Mouse (Mus musculus): ENCODE results near the gene Znrf4. TPM values are rescaled to one million over a fixed set of nuclear protein-coding genes. Genes with fewer than 3 reads are reported as not detected.

Znrf4 gene
- polyA plus RNA-seq, 1 experiment from 2014 or later: not detected

DNA sequence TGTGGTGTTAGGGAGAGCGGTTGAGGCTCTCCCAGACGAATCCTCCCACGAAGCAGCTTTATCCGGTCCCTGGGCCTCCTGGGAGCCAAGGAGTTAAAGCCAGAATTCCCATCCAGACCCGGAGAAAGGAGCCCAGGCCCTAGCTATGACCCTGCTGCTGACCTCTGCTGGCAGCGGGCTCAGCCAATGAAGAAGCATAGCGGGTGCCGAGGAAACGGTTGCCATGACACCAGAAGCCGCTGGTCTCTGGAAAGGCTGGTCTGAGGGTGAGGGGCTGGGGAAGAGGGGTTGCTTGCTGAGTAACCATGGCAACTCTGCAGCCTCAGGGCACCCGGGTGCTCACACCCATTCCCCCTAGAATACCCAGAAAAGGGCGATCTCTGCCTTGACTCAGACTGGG is 24.2 kb downstream of the Znrf4 start:
- Histone ChIP-seq H3K36me3 (ENCODE audit: control insufficient read depth, insufficient read depth, low read length) (no peaks in the 10 kb centered on the region), H3K4me2 (no peak overlapping the region)
- no peak for ATAC-seq (replicated peaks; ENCODE audit: insufficient number of reproducible peaks, low FRiP score, low TSS enrichment)

GRCm38 (mm10) chr17:56487441-56487888 is 24.8 kb downstream of the Znrf4 start:
- no peak overlapping the region for H3K9ac ChIP-seq (ENCODE audit: low read depth, low read length)
- no peaks in the 10 kb centered on the region for H3K36me3 ChIP-seq (ENCODE audit: control insufficient read depth, insufficient read depth, low read length)
- H3K9me3 ChIP-seq (replicated peaks; ENCODE audit: control insufficient read depth, low read length): peaks cover 15% of the 10 kb centered on the region

More for the DNA sequence above, 24.2 kb downstream of the Znrf4 start:
- Histone ChIP-seq H3K4me1 (ENCODE audit: control insufficient read depth, insufficient read depth, low read length) (no peaks in the 10 kb centered on the region), H3K9me3 (replicated peaks; ENCODE audit: control insufficient read depth, low read length) (peaks cover 20% of the 10 kb centered on the region), H3K27ac (ENCODE audit: low read depth, low read length) (no peak overlapping the region), H3K27me3 (ENCODE audit: control insufficient read depth, insufficient read depth, low read length) (no peaks in the 10 kb centered on the region; the same call in 1 of the 2 replicates), H3K9ac (ENCODE audit: low read depth, low read length) (no peak overlapping the region), H3K4me3 (ENCODE audit: low read depth, low read length) (no peak overlapping the region)
- 13% methylated on average over 12 of the region's 12 CpGs for WGBS (ENCODE audit: insufficient replicate concordance)

GRCm38 (mm10) chr17:56485926-56486325 is 26.3 kb downstream of the Znrf4 start:
- peaks cover 4% of the 10 kb centered on the region; the same call in 1 of the 2 replicates for H3K9me3 ChIP-seq (replicated peaks; ENCODE audit: control insufficient read depth, low read length)
- H3K27ac ChIP-seq (ENCODE audit: low read depth, low read length): no peak overlapping the region
- H3K4me2 ChIP-seq: no peak overlapping the region
- no peak overlapping the region for H3K9ac ChIP-seq (ENCODE audit: low read depth, low read length)
- no peaks in the 10 kb centered on the region for H3K4me1 ChIP-seq (ENCODE audit: control insufficient read depth, insufficient read depth, low read length)
- 88% methylated on average over 9 of the region's 9 CpGs for WGBS (ENCODE audit: insufficient replicate concordance)
- no peaks in the 10 kb centered on the region; the same call in 1 of the 2 replicates for H3K27me3 ChIP-seq (ENCODE audit: control insufficient read depth, insufficient read depth, low read length)
- ATAC-seq (replicated peaks; ENCODE audit: insufficient number of reproducible peaks, low FRiP score, low TSS enrichment): no peak
- no peaks in the 10 kb centered on the region for H3K36me3 ChIP-seq (ENCODE audit: control insufficient read depth, insufficient read depth, low read length)
- no peak overlapping the region for H3K4me3 ChIP-seq (ENCODE audit: low read depth, low read length)

More at GRCm38 (mm10) chr17:56487441-56487888, 24.8 kb downstream of the Znrf4 start:
- Histone ChIP-seq H3K4me1 (ENCODE audit: control insufficient read depth, insufficient read depth, low read length) (no peaks in the 10 kb centered on the region), H3K4me2 (no peak overlapping the region), H3K4me3 (ENCODE audit: low read depth, low read length) (no peak overlapping the region), H3K27me3 (ENCODE audit: control insufficient read depth, insufficient read depth, low read length) (no peaks in the 10 kb centered on the region; the same call in 1 of the 2 replicates), H3K27ac (ENCODE audit: low read depth, low read length) (no peak overlapping the region)
- no peak for ATAC-seq (replicated peaks; ENCODE audit: insufficient number of reproducible peaks, low FRiP score, low TSS enrichment)
- 10% methylated on average over 10 of the region's 16 CpGs for WGBS (ENCODE audit: insufficient replicate concordance)

DNA sequence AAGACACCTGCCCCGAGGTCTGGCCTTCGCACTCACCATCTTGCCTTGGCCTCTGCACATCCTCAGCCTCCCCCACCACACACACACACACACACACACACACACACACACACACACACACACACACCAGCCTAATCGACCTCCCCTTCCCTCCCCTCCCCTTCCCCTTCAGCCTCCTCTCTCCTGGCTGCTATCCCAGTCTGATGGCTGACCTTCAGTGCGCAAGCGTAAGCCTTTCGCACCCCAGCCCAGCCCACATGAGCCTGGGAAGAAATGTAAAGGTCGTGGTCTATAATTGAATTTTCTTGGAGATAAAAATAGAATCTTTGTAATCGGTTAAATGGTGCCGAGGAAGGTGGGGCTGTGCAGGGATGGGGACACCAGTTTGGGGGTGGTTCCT is 27.1 kb downstream of the Znrf4 start:
- no peaks in the 10 kb centered on the region for H3K36me3 ChIP-seq (ENCODE audit: control insufficient read depth, insufficient read depth, low read length)
- ATAC-seq (replicated peaks; ENCODE audit: insufficient number of reproducible peaks, low FRiP score, low TSS enrichment): no peak
- H3K27me3 ChIP-seq (ENCODE audit: control insufficient read depth, insufficient read depth, low read length): no peaks in the 10 kb centered on the region; the same call in 1 of the 2 replicates
- no peaks in the 10 kb centered on the region for H3K9me3 ChIP-seq (replicated peaks; ENCODE audit: control insufficient read depth, low read length)
- no peak overlapping the region for H3K9ac ChIP-seq (ENCODE audit: low read depth, low read length)
- H3K4me1 ChIP-seq (ENCODE audit: control insufficient read depth, insufficient read depth, low read length): no peaks in the 10 kb centered on the region
- H3K4me2 ChIP-seq: no peak overlapping the region
- H3K27ac ChIP-seq (ENCODE audit: low read depth, low read length): no peak overlapping the region
- WGBS (ENCODE audit: insufficient replicate concordance): 68% methylated on average over 9 of the region's 9 CpGs
- H3K4me3 ChIP-seq (ENCODE audit: low read depth, low read length): no peak overlapping the region

GRCm38 (mm10) chr17:56482671-56483070 is 29.6 kb downstream of the Znrf4 start:
- no peaks in the 10 kb centered on the region; the same call in 1 of the 2 replicates for H3K27me3 ChIP-seq (ENCODE audit: control insufficient read depth, insufficient read depth, low read length)
- H3K9me3 ChIP-seq (replicated peaks; ENCODE audit: control insufficient read depth, low read length): no peaks in the 10 kb centered on the region
- no peak overlapping the region for H3K4me2 ChIP-seq
- H3K4me3 ChIP-seq (ENCODE audit: low read depth, low read length): no peak overlapping the region
- H3K9ac ChIP-seq (ENCODE audit: low read depth, low read length): no peak overlapping the region
- no peak overlapping the region for H3K27ac ChIP-seq (ENCODE audit: low read depth, low read length)
- H3K4me1 ChIP-seq (ENCODE audit: control insufficient read depth, insufficient read depth, low read length): no peaks in the 10 kb centered on the region
- ATAC-seq (replicated peaks; ENCODE audit: insufficient number of reproducible peaks, low FRiP score, low TSS enrichment): no peak
- WGBS (ENCODE audit: insufficient replicate concordance): 63% methylated on average over 1 of the region's 1 CpGs
- no peaks in the 10 kb centered on the region for H3K36me3 ChIP-seq (ENCODE audit: control insufficient read depth, insufficient read depth, low read length)

DNA sequence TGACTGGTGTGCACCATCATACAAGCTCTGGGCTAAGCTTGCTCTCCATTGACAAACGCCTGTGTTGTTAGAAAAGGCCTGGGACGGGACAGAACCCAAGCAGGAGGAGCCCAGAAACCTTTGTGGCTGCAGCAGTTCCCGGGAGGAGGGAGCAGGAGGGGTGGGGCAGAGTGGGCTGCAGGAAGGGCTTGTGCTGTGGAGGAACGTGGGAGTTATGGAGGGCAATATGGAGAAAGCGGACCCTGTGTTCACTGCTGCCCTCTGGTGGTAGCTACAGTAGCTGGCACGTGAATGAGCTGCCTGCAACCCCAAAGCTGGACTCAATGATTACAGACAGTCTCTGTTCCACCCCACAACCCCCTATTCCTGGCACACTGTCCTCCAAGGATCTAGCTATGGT is 32.9 kb downstream of the Znrf4 start:
- no peak overlapping the region for H3K9ac ChIP-seq (ENCODE audit: low read depth, low read length)
- H3K36me3 ChIP-seq (ENCODE audit: control insufficient read depth, insufficient read depth, low read length): no peaks in the 10 kb centered on the region
- no peak for ATAC-seq (replicated peaks; ENCODE audit: insufficient number of reproducible peaks, low FRiP score, low TSS enrichment)
- no peak overlapping the region for H3K4me3 ChIP-seq (ENCODE audit: low read depth, low read length)
- no peak overlapping the region for H3K27ac ChIP-seq (ENCODE audit: low read depth, low read length)
- H3K27me3 ChIP-seq (ENCODE audit: control insufficient read depth, insufficient read depth, low read length): peaks cover 17% of the 10 kb centered on the region
- H3K4me1 ChIP-seq (ENCODE audit: control insufficient read depth, insufficient read depth, low read length): peaks cover 10% of the 10 kb centered on the region
- H3K9me3 ChIP-seq (replicated peaks; ENCODE audit: control insufficient read depth, low read length): no peaks in the 10 kb centered on the region
- WGBS (ENCODE audit: insufficient replicate concordance): 18% methylated on average over 6 of the region's 6 CpGs
- no peak overlapping the region for H3K4me2 ChIP-seq

DNA sequence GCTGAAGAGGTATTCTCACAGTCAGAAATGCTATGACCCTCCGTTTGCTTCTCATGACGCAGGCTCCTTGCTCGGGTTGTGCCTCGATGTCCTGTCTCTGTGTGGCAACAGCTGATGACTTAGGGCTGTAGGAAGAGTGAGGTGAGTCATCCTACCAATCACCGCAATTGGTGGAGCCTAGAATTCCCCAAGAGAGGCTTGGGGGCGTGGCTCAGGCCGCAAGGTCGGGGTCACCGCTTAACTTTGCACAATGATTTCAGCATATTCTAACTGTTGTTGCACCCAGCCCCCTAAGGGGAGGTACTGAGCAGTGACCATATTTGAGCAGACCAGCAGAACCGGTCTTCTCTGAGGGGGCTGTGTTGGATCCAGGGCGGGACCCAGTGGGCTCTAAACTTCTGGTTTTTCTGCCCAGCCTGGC is 34.0 kb downstream of the Znrf4 start:
- H3K9ac ChIP-seq (ENCODE audit: low read depth, low read length): no peak overlapping the region
- H3K4me3 ChIP-seq (ENCODE audit: low read depth, low read length): no peak overlapping the region
- peaks cover 21% of the 10 kb centered on the region for H3K4me1 ChIP-seq (ENCODE audit: control insufficient read depth, insufficient read depth, low read length)
- H3K27me3 ChIP-seq (ENCODE audit: control insufficient read depth, insufficient read depth, low read length): peaks cover 28% of the 10 kb centered on the region
- H3K9me3 ChIP-seq (replicated peaks; ENCODE audit: control insufficient read depth, low read length): no peaks in the 10 kb centered on the region
- no peak for ATAC-seq (replicated peaks; ENCODE audit: insufficient number of reproducible peaks, low FRiP score, low TSS enrichment)
- WGBS (ENCODE audit: insufficient replicate concordance): 53% methylated on average over 11 of the region's 11 CpGs
- no peak overlapping the region for H3K4me2 ChIP-seq
- no peak overlapping the region for H3K27ac ChIP-seq (ENCODE audit: low read depth, low read length)
- H3K36me3 ChIP-seq (ENCODE audit: control insufficient read depth, insufficient read depth, low read length): no peaks in the 10 kb centered on the region

- H3K27ac ChIP-seq (ENCODE audit: low read depth, low read length): no peak overlapping the region
- no peak overlapping the region for H3K4me3 ChIP-seq (ENCODE audit: low read depth, low read length)
- no peak for ATAC-seq (replicated peaks; ENCODE audit: insufficient number of reproducible peaks, low FRiP score, low TSS enrichment)
- WGBS (ENCODE audit: insufficient replicate concordance): 86% methylated on average over 19 of the region's 19 CpGs
- no peaks in the 10 kb centered on the region for H3K36me3 ChIP-seq (ENCODE audit: control insufficient read depth, insufficient read depth, low read length)
- H3K4me2 ChIP-seq: no peak overlapping the region
- peaks cover 37% of the 10 kb centered on the region for H3K27me3 ChIP-seq (ENCODE audit: control insufficient read depth, insufficient read depth, low read length)
- H3K9ac ChIP-seq (ENCODE audit: low read depth, low read length): no peak overlapping the region
- peaks cover 28% of the 10 kb centered on the region for H3K4me1 ChIP-seq (ENCODE audit: control insufficient read depth, insufficient read depth, low read length)
- no peaks in the 10 kb centered on the region for H3K9me3 ChIP-seq (replicated peaks; ENCODE audit: control insufficient read depth, low read length)
Observed at GRCm38 (mm10) chr17:56477191-56477818, 34.9 kb downstream of the Znrf4 start.

DNA sequence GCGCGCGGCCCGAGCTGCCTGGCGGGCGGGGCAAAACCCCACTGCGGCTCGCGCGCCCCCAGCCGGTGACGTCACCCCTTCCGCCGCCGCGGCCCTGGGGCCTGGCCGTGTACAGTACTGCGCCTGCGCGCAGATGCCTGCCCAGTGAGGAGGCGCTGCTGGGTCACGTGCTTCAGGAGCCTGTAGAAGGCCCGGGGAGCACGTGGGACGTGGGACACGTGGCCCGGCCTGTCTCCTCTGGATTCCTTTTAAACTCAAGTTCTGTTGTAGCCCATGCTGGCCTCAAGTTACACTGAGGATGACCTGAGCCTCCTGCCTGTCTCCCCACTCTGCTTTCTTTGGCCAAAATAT is 35.9 kb downstream of the Znrf4 start, which contains the start of gene Ptprs:
Gene Ptprs (minus strand): TSS at position 82 of the 351 bp plus-strand sequence.
- WGBS (ENCODE audit: insufficient replicate concordance): under 1% methylated on average over 27 of the region's 27 CpGs
- ATAC-seq (replicated peaks; ENCODE audit: insufficient number of reproducible peaks, low FRiP score, low TSS enrichment): peak; percentile 79
- Histone ChIP-seq H3K27me3 (ENCODE audit: control insufficient read depth, insufficient read depth, low read length) (peaks cover 42% of the 10 kb centered on the region), H3K9me3 (replicated peaks; ENCODE audit: control insufficient read depth, low read length) (no peaks in the 10 kb centered on the region), H3K36me3 (ENCODE audit: control insufficient read depth, insufficient read depth, low read length) (no peaks in the 10 kb centered on the region), H3K4me3 (ENCODE audit: low read depth, low read length) (peak within 1 kb of the TSS; percentile 75), H3K4me1 (ENCODE audit: control insufficient read depth, insufficient read depth, low read length) (peaks cover 32% of the 10 kb centered on the region), H3K9ac (ENCODE audit: low read depth, low read length) (peak within 1 kb of the TSS; percentile 88), H3K27ac (ENCODE audit: low read depth, low read length) (peak within 1 kb of the TSS; percentile 50), H3K4me2 (peak within 1 kb of the TSS; percentile 98)

Measured in heart, embryonic 11.5 days (tissue).